Mouse (Mus musculus) adrenal gland, postnatal 10 days (tissue): ENCODE results near the gene Olfr329-ps. TPM values are rescaled to one million over a fixed set of nuclear protein-coding genes. Genes with fewer than 3 reads are reported as not detected.
"Not testable (repeated sequence)": the region's sequence is repeated elsewhere in the genome, so short reads cannot be mapped to it uniquely, and the experiment has no call there.

Experiments
- DNase-seq: peaks from one replicate; pipeline ENCODE4 v3.0.0; 2021; ENCODE audit warnings: mixed read lengths
- long read RNA-seq, 2 experiments: library from polyadenylated mRNA; stranded (forward); transcript quantifications; one replicate each; pipeline ENCODE4 v2.0.0; 2021
- total RNA-seq, 2 experiments: library from RNA; stranded (reverse); gene quantifications; 2 replicates each; pipeline ENCODE4 v1.2.3; 2021

Gene Olfr329-ps
- not detected for total RNA-seq
- long read RNA-seq, experiment 1: 0 reads
- long read RNA-seq, experiment 2: 0 reads

GRCm38 (mm10) chr11:58546322-58546721 is at the start of gene Olfr329-ps:
TSS of gene Olfr329-ps (minus strand) at chr11:58546422.
- no peak for DNase-seq

- no peak for DNase-seq
Measured at GRCm38 (mm10) chr11:58594814-58595213, 48.6 kb upstream of the Olfr329-ps start, which contains the start of gene Olfr324. TSS of gene Olfr324 (plus strand) at chr11:58595114.

- DNase-seq: no peak
Measured at GRCm38 (mm10) chr11:58588620-58589250, 42.5 kb upstream of the Olfr329-ps start.

DNA sequence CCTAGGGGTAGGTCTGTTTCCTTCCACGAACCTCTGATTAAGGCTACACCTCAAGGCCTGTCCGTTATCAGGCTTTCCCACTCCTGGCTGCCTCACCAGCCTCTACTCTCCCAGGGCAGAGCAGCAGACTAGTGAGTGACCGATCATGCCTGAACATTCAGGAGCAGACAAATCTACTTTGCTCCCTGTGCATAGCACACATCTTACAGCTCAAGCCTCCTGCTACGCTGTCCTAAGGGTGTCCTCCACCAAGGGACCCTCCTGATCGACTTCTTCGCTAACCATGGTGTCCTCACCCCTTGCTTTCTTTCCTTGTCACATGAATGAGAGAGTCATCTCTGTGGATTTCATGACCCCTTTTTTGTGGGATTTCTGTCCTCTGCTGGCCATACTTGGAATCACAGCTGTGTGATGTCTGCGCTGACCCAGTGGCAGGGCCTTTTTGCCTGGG is 41.7 kb upstream of the Olfr329-ps start:
- DNase-seq: peak; percentile 70

DNA sequence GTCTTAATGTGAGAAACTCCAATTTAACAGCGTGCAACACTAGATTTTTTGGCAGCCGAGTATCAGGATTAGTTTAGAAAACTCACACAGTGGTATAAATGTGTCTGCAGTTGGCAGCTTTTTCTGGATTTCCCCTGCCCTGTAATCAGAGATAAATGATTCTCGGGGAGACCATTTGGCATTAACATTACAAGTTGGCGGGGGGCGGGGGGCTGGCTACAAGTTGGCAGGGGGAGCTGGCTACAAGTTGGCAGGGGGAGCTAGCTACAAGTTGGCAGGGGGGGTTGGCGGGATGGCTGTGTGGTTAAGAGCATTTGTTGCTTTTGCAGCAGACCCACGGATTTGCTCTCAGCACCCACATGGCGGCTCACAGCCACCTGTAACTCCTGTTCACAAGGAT is 32.4 kb upstream of the Olfr329-ps start:
- DNase-seq: no peak

DNA sequence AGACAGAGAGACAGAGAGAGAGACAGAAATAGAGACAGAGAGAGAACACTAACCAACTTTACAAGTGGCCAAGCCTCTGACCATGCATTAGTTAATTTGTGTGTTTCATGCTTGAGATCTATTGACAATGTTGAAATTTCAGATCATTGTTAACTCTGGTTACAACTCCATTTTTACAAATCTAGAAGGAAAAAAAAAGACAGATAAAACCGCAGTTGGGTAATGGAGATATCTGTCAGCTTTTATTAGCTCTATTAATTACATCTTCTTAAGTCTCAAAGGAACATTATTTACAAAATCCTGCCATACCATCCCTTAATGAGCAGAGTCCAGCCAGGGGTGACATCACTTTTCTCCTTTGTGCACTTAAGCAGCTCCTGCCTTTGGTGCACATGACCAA is 31.2 kb upstream of the Olfr329-ps start, which contains the start of gene Olfr325:
Olfr325 (plus strand) TSS at position 301 of the 400 bp plus-strand sequence.
- no peak for DNase-seq

GRCm38 (mm10) chr11:58570405-58570804 is 24.2 kb upstream of the Olfr329-ps start, which contains the start of gene Olfr224:
TSS of gene Olfr224 (minus strand) at chr11:58570553.
- DNase-seq: peak; percentile 4

- peak; percentile 4 for DNase-seq
Measured at GRCm38 (mm10) chr11:58555536-58555935, 9.3 kb upstream of the Olfr329-ps start, which contains the start of gene Olfr328. TSS of gene Olfr328 (minus strand) at chr11:58555636.

- not testable (repeated sequence) for DNase-seq
Measured at GRCm38 (mm10) chr11:58534736-58535135, 11.5 kb downstream of the Olfr329-ps start, which contains the start of gene Olfr330. TSS of gene Olfr330 (minus strand) at chr11:58534836.

- peak; percentile 9 for DNase-seq
Measured at GRCm38 (mm10) chr11:58519756-58520155, 26.5 kb downstream of the Olfr329-ps start.

GRCm38 (mm10) chr11:58518916-58519315 is 27.3 kb downstream of the Olfr329-ps start:
- peak; percentile 69 for DNase-seq

DNA sequence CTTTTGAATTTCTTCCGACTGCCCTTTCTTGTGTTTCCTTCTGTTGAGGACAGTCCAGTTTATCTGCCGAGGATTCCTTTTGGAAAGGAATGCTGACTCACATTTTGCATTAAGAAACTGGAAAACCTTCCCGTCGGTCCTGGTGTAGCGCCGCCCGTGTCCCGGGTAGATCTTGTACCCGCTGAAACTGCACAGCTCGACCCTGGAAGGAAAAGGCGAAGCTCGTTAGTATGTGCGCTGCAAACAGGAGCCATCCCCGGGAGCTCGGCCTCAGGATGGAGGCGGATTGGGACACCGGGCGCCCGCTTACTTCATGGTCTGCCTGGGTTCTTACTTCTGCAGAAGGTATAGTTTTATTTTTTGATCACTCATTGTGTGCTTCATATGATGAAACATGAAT is 37.2 kb downstream of the Olfr329-ps start:
- not testable (repeated sequence) for DNase-seq

- DNase-seq: not testable (repeated sequence)
Measured at GRCm38 (mm10) chr11:58502472-58502871, 43.8 kb downstream of the Olfr329-ps start, which contains the start of gene Olfr331. TSS of gene Olfr331 (minus strand) at chr11:58502572.

- DNase-seq: no peak
Measured at GRCm38 (mm10) chr11:58499290-58499689, 46.9 kb downstream of the Olfr329-ps start.

DNA sequence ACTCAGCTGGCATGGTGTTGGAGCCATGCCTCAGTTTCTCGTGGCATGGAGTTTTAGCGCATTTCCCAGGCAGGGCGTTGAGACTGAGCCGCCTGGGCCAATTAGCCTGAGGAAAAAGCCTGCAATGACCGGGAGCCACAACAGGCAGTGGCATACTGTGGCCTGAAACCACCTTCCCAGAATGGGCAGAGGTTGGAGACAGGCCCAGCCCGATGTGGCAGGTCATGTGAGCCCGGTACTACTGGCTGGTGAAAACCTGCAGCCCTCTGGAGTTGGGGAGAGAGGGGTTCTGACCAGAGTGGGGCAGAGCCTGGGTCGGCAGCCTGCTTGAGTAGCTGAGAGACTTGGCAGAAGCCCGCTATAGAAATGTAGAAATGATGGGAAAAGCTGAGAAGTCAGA is 47.5 kb downstream of the Olfr329-ps start:
- no peak for DNase-seq

DNA sequence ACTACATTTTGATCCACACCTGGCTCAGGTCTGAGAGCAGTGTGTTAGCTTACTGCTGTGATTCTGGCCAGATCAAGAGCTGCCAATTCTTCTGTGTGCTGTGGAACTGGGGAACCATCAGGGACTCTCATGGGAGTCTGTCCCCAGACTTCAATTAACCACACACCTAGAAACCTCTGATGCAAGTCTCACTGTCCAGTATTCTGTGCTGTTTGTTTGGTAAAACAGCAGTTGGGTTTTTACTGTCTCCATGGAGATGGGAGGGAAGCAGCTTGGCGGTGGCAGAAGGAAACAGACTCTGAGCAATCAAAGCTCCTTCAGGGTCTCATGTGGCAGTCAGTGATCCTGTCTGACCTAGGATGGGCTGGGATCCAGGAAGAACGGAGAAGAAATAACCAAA is 53.8 kb downstream of the Olfr329-ps start, which contains the start of gene Olfr332:
Olfr332 (minus strand) TSS at position 101 of the 400 bp plus-strand sequence.
- DNase-seq: no peak

Other genes starting within 250 kb of the Olfr329-ps start
- 10 to 100 TPM in 1 of 2 experiments, 1 to 10 TPM in 1; 6.9 to 13.1 TPM for gene Zfp692, start 239.4 kb downstream of the Olfr329-ps start, total RNA-seq
- 10 to 100 TPM; 50.9 to 60.2 TPM for gene Zfp672, start 216.1 kb downstream of the Olfr329-ps start, total RNA-seq
- 10 to 100 TPM; 36.6 to 46.1 TPM for gene Sh3bp5l, start 215.7 kb downstream of the Olfr329-ps start, total RNA-seq
- not detected for gene Lypd8, start 167.4 kb downstream of the Olfr329-ps start, total RNA-seq
- gene 1810065E05Rik, start 125.3 kb downstream of the Olfr329-ps start, total RNA-seq: not detected
- not detected for gene Gm12253, start 113.9 kb downstream of the Olfr329-ps start, total RNA-seq
- gene Lypd9, start 93.5 kb downstream of the Olfr329-ps start, total RNA-seq: not detected
- not detected for gene Olfr30, start 84.2 kb downstream of the Olfr329-ps start, total RNA-seq
- gene Olfr332, start 53.9 kb downstream of the Olfr329-ps start, total RNA-seq: not detected
- not detected for gene Olfr331, start 43.9 kb downstream of the Olfr329-ps start, total RNA-seq
- not detected for gene Olfr330, start 11.6 kb downstream of the Olfr329-ps start, total RNA-seq
- gene Olfr328, start 9.2 kb upstream of the Olfr329-ps start, total RNA-seq: not detected
- gene Olfr224, start 24.1 kb upstream of the Olfr329-ps start, total RNA-seq: not detected
- gene Olfr325, start 31.3 kb upstream of the Olfr329-ps start, total RNA-seq: not detected
- gene Olfr324, start 48.7 kb upstream of the Olfr329-ps start, total RNA-seq: not detected
- not detected for gene 2210407C18Rik, start 69.7 kb upstream of the Olfr329-ps start, total RNA-seq
- gene Olfr323, start 84.1 kb upstream of the Olfr329-ps start, total RNA-seq: not detected
- under 1 TPM; 0.36 to 1.00 TPM for gene Trim58, start 94.0 kb upstream of the Olfr329-ps start, total RNA-seq
- gene Olfr322, start 112.4 kb upstream of the Olfr329-ps start, total RNA-seq: not detected
- not detected for gene Olfr320, start 134.7 kb upstream of the Olfr329-ps start, total RNA-seq
- not detected for gene Olfr319, start 152.7 kb upstream of the Olfr329-ps start, total RNA-seq
- gene Olfr318, start 177.6 kb upstream of the Olfr329-ps start, total RNA-seq: not detected
- gene Olfr317, start 192.8 kb upstream of the Olfr329-ps start, total RNA-seq: not detected
- not detected for gene Olfr316, start 206.3 kb upstream of the Olfr329-ps start, total RNA-seq
- gene Olfr315, start 226.8 kb upstream of the Olfr329-ps start, total RNA-seq: not detected
- not detected for gene Olfr314, start 236.5 kb upstream of the Olfr329-ps start, total RNA-seq